Mouse (Mus musculus) megakaryocyte, adult 5-6 weeks (primary cell): ENCODE data around the gene Polk. TPM values are rescaled to one million over a fixed set of nuclear protein-coding genes. Genes with fewer than 3 reads are reported as not detected.

Experiments
- ATAC-seq: 2 replicates; pipeline ENCODE4 v1.8.0; 2016; ENCODE audit warnings: mild to moderate bottlenecking, inconsistent platforms; ENCODE audit not compliant: poor library complexity, severe bottlenecking
- total RNA-seq, 2 experiments: library from RNA; stranded (forward) in 1 of 2; stranded (reverse) in 1 of 2; fragments of 153-499, 151-499 nt in 1 of 2; fragments of 221-1000, 200-1000 nt in 1 of 2; gene quantifications; 2 replicates each; pipeline versions ENCODE4 v1.2.3 to v1.2.4; 2015 to 2017

The Polk gene
- total RNA-seq, 2 experiments from 2014 or later, result 9.5 TPM

- ATAC-seq, result no peak
Measured at GRCm38 (mm10) chr13:96530064-96530463, 12.3 kb downstream of the Polk start.

- ATAC-seq, result no peak
Measured at GRCm38 (mm10) chr13:96529542-96529941, 12.8 kb downstream of the Polk start.

- no peak for ATAC-seq
Measured at GRCm38 (mm10) chr13:96528776-96529175, 13.6 kb downstream of the Polk start.

- peak; percentile 89 for ATAC-seq
Measured at GRCm38 (mm10) chr13:96527856-96528255, 14.5 kb downstream of the Polk start.

DNA sequence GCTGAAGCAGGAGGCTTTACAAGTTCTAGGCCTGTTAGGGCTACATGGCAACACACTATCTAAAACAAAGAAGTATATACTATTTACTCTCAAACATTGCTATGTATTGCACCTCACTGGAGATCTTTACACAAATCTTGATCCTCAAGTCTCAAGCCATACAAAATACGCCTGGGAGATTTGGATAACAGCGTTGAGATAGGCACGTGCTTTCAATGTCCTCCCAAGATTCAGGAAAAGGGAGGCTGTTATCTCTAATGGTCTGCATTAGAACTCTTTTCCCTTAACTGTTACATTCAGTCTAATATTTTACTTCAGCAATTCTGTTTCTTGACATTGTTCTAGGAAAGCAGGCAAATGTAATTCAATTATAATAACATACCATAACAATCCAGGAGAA lies 15.4 kb downstream of the Polk start:
- ATAC-seq, result no peak

- no peak for ATAC-seq
Measured at GRCm38 (mm10) chr13:96521294-96521693, 21.1 kb downstream of the Polk start.

GRCm38 (mm10) chr13:96517335-96517734 lies 25.0 kb downstream of the Polk start:
- ATAC-seq, result no peak

DNA sequence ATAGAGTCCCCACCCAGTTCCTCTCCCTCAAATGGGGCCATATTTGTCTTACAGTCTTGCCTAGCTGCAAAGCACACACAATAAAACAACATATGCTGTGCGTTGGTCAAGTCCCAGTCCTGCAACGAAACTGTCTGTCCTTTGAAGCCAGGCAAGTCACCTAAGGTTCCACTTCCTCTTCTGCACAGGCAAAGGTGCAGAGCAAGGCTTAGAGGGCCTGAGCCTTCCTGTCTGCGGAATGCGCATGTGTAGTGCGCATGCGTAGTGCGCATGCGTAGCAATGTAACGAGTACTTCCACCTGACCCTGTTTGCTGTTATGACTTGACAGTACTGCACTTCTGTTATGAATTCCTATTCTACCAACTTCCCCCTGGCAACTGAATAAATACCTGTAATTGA lies 26.1 kb downstream of the Polk start:
- ATAC-seq, result peak; percentile 63

DNA sequence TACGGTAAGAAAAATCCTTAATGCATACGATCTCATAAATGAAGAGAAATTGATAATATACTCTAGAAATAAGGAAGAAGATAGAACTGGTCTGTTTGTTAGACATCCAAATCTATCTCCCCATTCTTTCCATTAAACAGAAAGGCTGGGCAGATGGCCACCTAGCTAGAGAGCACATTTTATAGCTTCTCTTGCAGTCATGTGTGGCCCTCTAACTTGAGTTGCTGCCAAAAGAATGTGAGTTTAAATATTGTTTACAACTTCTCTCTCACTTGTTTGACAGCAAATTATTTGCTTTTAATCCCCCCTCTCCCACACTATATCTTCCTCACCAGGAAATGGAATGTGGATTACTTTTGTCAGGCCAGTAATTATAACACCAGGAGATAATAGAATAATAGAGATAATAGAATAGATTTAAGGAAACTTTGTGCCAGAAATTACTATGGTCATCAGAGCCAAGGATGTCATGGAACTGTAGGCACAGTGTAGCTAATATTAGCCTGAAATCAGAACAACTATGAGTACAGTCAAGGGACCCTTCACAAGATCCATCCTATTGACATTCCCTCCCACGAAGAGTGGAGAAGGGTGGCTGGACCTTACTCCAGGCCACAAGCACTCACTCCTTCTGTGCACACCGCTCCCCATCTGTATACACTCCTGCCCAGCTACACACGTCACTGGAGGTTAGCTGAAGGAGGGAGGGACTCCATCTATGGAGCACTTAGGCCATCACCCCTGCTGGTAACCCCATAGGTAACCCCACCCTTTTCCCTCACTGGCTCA lies 28.0 kb downstream of the Polk start:
- no peak for ATAC-seq

- ATAC-seq, result no peak
Measured at GRCm38 (mm10) chr13:96511893-96512292, 30.5 kb downstream of the Polk start.

- ATAC-seq, result no peak
Measured at GRCm38 (mm10) chr13:96511262-96511661, 31.1 kb downstream of the Polk start.

- peak; percentile 86 for ATAC-seq
Measured at GRCm38 (mm10) chr13:96510635-96511034, 31.7 kb downstream of the Polk start.

- ATAC-seq, result no peak
Measured at GRCm38 (mm10) chr13:96507541-96507940, 34.8 kb downstream of the Polk start.

DNA sequence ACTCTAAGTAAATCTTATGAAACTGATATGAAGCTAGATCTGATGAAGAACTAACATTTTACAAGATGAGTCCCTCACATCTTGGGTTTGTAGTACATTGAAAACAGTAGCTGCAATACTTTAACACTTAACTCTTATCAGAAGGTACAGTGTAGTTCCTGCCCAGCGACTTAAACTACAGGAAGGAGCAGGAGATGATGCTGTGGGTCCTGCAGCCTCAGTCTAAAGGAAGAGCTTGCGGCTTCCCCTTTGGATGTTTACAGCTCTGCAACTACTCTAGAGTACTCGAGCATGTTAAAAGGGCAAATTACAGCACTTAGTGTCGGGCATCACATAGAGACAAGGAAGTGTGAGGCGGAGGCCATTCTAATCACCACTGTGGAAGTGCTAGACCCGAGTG lies 36.1 kb downstream of the Polk start:
- no peak for ATAC-seq

GRCm38 (mm10) chr13:96505661-96506060 lies 36.7 kb downstream of the Polk start:
- no peak for ATAC-seq

DNA sequence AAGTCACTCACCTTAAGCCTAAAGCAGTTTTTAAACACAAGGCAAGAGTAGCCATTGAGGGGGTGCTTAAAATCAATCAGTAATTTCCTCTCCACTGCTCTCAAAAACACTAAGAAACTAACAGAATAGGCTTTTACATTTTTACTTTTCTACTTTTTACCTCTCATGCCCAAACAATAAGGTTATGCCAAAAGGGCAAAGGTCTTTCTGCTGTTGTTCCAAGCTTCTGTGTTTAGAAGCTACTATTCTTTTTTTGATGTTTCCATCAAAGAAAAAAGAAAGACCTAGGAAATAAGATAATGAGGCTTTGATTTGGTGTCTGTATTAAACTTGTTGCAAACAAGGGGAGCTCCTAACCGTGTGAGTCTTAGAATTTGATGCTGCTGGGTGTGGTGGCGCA lies 42.5 kb downstream of the Polk start:
- ATAC-seq, result no peak

DNA sequence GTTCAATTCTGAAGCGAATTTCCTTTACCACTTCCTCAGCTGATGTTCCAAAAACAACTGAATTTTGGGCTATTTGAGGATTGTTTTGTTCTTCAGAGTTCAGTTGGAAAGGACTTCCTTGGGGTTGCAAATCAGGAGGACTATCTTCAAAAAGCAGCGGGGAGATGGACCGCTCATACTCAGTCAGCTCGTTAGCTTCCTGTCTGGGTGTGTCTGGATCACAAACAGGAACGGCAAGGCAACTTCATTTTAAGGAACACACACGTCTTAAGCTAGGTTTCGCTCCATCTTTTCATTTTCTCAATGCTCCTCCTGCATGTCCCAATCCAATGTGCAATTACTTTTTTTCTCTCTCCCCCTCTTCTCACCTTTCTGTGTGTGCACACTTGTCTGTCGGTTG lies 45.7 kb downstream of the Polk start:
- ATAC-seq, result peak; percentile 92

- no peak for ATAC-seq
Measured at GRCm38 (mm10) chr13:96490433-96490832, 51.9 kb downstream of the Polk start, which contains the start of gene Gm17622. TSS of gene Gm17622 (plus strand) at chr13:96490733.

GRCm38 (mm10) chr13:96487968-96488367 lies 54.4 kb downstream of the Polk start:
- ATAC-seq, result no peak

DNA sequence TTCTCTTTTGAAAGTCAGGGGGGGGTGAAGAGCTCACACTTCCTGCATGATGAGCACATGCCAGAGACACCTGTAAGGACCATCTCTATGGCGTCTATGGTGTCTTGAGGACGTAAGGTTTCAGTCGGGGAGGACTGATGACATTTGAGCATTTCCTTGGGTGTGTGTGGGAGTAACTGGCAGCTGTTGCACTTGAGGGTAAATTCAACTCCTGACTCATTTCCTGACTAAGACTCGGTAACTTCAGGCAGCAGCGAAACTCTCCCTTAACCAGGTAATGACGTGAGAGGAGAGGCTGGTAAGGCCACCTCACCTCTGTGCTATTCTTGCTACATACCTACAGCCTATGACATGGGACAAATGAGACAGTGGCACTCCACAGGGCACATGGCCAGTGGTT lies 55.1 kb downstream of the Polk start:
- ATAC-seq, result no peak

DNA sequence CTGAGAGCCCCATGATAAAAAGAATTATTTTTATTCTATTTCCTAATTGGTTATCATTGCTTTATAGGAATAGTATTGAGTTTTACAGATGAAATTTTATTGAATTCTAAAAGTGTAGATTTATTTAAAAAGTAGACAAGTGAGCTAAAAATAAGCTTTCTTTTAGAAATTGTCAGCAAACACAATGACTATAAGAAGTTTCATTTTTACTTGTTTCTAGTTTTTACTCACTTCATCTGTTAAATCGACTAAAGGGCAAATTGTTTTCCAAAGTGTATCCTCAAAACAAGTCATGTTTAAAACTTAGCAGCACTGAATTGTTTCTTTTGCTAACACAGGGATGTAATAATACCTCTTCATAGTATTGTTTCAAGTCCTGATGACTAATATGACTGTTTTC lies 63.4 kb downstream of the Polk start:
- ATAC-seq, result no peak

DNA sequence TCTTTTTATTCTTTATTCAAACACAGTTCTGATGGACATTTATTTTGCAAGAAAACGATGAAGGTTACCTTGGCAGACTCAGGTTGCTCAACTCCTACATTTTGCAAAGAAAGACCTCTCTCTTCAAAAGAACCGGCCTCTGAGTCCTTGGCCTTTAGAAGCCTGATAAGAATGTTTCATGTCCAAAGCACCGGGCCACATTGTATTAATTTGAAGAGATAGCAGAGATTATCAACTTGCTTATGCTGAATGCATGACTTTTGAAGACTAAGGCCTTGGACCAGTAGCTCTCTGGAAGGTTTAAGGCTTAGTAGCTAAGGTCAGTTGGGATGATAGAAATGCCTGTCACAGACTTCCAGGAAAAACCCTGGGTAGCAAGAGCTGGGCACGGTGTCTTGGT lies 65.2 kb downstream of the Polk start:
- no peak for ATAC-seq

- no peak for ATAC-seq
Measured at GRCm38 (mm10) chr13:96470957-96471356, 71.4 kb downstream of the Polk start, which contains the start of gene Ankdd1b. TSS of gene Ankdd1b (minus strand) at chr13:96471198.
